Mouse (Mus musculus) embryonic facial prominence, embryonic 14.5 days (tissue): Measurements from ENCODE around the gene Tmem63a. TPM values are rescaled to one million over a fixed set of nuclear protein-coding genes. Genes with fewer than 3 reads are reported as not detected.

Source experiments
- ATAC-seq: fragments of 200-750 bp; cut with Nextera tagmentation; 2 replicates; pipeline ENCODE4 v1.8.0; 2017; ENCODE audit warnings: low read depth, moderate number of reproducible peaks, moderate TSS enrichment
- DNase-seq: peaks from one replicate; pipeline ENCODE4 v3.0.0-alpha.2; 2015; ENCODE audit warnings: low spot score
- H3K27ac ChIP-seq: fragments of 300-500 bp; sonication (generic); replicated peaks from 2 replicates; pipeline ENCODE4 v1.5.1; 2014; ENCODE audit warnings: low read depth, mild to moderate bottlenecking, low read length, moderate library complexity
- H3K27me3 ChIP-seq: fragments of 300-500 bp; sonication (generic); replicated peaks from 2 replicates; pipeline ENCODE4 v1.6.1; 2014; ENCODE audit warnings: low read length; ENCODE audit not compliant: control insufficient read depth, insufficient read depth
- H3K36me3 ChIP-seq: fragments of 300-500 bp; sonication (generic); 2 replicates; pipeline ENCODE4 v1.6.1; 2014; ENCODE audit warnings: low read length, mixed read lengths; ENCODE audit not compliant: control insufficient read depth, insufficient read depth
- H3K4me1 ChIP-seq: fragments of 300-500 bp; sonication (generic); 2 replicates; pipeline ENCODE4 v1.6.1; 2014; ENCODE audit warnings: antibody characterized with exemption, low read length; ENCODE audit not compliant: control insufficient read depth, insufficient read depth
- H3K4me2 ChIP-seq: fragments of 300-500 bp; sonication (generic); 2 replicates; pipeline ENCODE4 v1.6.1; 2014; ENCODE audit warnings: low read depth, mild to moderate bottlenecking, low read length, moderate library complexity, mixed read lengths
- H3K4me3 ChIP-seq: fragments of 300-500 bp; sonication (generic); 2 replicates; pipeline ENCODE4 v1.5.1; 2014; ENCODE audit warnings: low read depth, mild to moderate bottlenecking, low read length
- H3K9ac ChIP-seq: fragments of 300-500 bp; sonication (generic); 2 replicates; pipeline ENCODE4 v1.6.1; 2014; ENCODE audit warnings: low read depth, mild to moderate bottlenecking, low read length, moderate library complexity, mixed read lengths
- H3K9me3 ChIP-seq: fragments of 300-500 bp; sonication (generic); 2 replicates; pipeline ENCODE4 v1.6.1; 2016; ENCODE audit warnings: low read length; ENCODE audit not compliant: control insufficient read depth
- WGBS: fragments of 180-500 bp; shearing (Covaris S2); extraction: QIAGEN DNeasy Blood & Tissue Kit; methylation state at CpG from one replicate; pipeline ENCODE4 v1.1.7; 2014; 5-methylcytosine and 5-hydroxymethylcytosine counted together
- polyA plus RNA-seq: library from polyadenylated mRNA; unstranded; fragments of >200 nt; fragmentation: Nextera tagmentation; extraction: Ambion mirVana; gene quantifications from 2 replicates; pipeline ENCODE4 v1.2.1, GENCODE M21; 2014

The Tmem63a gene
- polyA plus RNA-seq, 1 experiment from 2014 or later = 13.2 TPM

DNA sequence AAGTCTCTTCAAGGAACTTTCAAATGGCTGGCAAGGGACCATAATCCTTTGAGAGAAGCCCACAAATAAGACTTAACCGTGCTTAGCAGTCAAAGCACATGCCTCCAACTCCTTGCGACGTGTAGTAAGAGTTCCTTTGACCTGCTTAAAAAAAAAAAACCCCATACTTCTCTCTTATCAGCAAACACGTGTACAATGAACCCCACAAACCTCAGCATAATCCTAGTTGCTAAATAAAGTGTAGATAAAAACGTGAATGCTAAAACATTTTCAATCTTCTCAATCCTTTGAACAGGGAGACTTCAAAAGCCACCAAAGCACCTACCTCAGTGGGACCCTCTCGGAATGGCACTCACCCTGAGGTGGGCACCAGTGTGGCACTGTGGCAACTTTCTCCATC is 71.3 kb downstream of the Tmem63a start:
- Histone ChIP-seq H3K4me3 (no peak overlapping the region), H3K27me3 (no peaks in the 10 kb centered on the region), H3K9ac (no peak overlapping the region), H3K36me3 (no peaks in the 10 kb centered on the region), H3K4me2 (no peak overlapping the region), H3K4me1 (peaks cover 22% of the 10 kb centered on the region), H3K9me3 (no peaks in the 10 kb centered on the region), H3K27ac (no peak overlapping the region)
- no peak for DNase-seq
- ATAC-seq = no peak
- 76% methylated on average over 6 of the region's 6 CpGs for WGBS

DNA sequence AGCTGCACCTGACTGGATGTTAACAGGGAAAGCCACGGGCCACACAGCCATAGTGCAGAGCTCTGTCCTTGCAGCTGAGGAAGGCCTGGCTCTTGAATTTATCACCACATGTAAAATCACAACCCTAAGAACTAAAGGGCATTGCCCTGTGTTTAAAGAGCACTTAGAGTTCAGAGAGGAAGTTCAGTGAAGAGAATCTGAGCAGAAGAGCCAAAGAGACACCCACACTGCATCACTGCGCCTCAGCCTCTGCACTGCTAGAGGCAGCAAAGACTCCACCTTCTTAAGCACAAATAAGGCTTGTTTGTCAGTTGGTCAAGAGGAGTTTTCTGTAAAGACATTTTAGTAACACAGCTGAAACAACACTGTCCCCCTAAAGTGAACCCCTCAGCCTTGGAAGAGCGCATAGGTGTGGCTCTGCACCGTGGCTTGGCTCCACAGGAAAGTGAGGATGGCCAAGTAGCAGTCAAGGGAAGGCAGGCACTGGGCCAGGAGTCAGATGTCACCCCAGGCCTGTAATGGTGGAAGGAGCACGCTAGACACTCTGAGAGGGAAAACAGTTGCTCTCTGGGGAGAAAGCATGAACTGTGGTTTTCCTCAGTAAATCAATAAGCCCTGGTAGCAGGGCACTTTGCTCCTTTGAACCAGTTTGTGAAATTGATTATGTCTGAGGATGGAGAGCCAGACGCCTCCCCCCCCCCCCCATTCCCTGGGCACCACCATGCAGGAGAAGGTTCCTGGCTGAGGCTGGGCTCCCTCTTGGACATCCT is 72.8 kb downstream of the Tmem63a start:
- Histone ChIP-seq H3K9me3 (no peaks in the 10 kb centered on the region), H3K27me3 (no peaks in the 10 kb centered on the region), H3K27ac (no peak overlapping the region; the same call in 1 of the 2 replicates), H3K36me3 (no peaks in the 10 kb centered on the region), H3K4me3 (no peak overlapping the region), H3K4me2 (no peak overlapping the region), H3K4me1 (peaks cover 22% of the 10 kb centered on the region), H3K9ac (no peak overlapping the region)
- no peak for DNase-seq
- 70% methylated on average over 6 of the region's 6 CpGs for WGBS
- no peak for ATAC-seq

DNA sequence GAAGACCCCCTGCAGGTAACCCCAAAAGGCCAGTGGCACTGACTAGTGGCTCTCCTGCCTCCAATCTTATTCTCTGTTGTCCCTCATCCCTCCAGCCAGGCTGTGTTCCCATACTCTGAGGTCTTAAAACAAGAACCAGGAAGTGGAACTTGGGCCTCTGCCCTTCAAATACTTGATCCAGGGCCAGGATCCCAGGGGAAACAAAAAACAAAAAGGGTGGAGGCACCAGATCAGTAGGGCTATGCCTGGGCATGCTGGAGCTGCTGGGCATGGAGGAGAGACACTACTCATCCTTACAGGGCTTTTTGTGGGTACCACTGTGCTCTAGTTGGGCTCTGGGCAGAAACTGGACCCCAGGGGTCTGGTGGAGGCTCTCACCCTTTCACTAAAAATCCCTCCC is 73.4 kb downstream of the Tmem63a start:
- no peaks in the 10 kb centered on the region for H3K36me3 ChIP-seq
- no peak overlapping the region for H3K9ac ChIP-seq
- DNase-seq = peak; percentile 56
- no peaks in the 10 kb centered on the region for H3K27me3 ChIP-seq
- peaks cover 22% of the 10 kb centered on the region for H3K4me1 ChIP-seq
- H3K4me3 ChIP-seq = no peak overlapping the region
- H3K4me2 ChIP-seq = no peak overlapping the region
- no peaks in the 10 kb centered on the region for H3K9me3 ChIP-seq
- peak; percentile 15; the same call in 1 of the 2 replicates for ATAC-seq
- H3K27ac ChIP-seq = 0 out of 2 replicates have a peak overlapping the region, but pooled peaks have one; percentile 58

DNA sequence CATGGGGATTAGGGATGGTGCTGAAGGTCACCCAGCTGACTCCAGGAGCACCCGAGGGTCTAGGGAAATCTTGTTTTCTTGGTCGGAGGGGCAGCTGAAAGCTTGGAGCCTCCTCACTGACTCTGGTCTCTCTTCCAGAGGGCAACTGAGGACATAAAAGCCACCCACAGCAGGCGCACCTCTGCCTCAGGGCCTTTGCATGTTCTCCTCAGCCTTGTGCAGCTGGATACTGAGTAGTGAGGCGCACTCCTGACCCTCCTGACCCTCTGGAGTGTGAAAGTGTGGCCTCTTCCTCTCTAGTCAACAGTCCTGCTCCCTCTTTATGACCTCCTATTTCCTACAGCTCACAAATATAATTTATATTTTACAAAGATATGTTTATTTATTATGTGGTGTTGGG is 73.9 kb downstream of the Tmem63a start:
- peak overlapping the region; percentile 96 for H3K4me2 ChIP-seq
- 0 out of 2 replicates have a peak overlapping the region, but pooled peaks have one; percentile 49 for H3K4me3 ChIP-seq

DNA sequence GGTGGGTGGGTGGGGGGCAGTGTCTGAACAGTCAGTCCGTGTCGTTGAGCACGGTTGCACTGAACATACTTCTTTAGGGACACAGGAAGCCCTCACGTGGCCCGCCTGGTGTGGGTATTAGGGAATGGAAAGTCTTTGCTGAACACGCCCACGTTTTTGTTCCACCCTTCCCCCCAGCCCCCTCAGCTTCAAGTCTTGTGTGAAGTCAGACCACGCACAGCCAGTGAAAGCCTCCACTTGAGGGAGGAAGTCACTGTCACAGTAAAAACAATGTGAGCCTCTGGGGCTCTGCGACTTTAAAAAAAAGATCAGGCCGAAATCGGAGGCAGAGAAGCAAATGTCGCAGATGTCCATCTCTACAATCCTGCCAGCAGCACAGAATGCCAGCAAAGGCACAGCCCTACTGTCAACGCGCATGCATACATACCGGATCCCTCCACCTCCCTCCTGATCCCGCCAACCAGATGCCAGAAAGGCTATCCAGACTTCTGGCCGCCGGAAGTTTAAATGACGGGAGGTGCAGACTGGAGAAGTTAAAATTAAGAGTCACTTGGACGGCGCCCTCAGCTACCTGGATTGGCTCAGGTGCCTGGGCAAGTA is 74.5 kb downstream of the Tmem63a start:
- peak overlapping the region; percentile 49 for H3K4me3 ChIP-seq
- under 1% methylated on average over 20 of the region's 21 CpGs for WGBS
- peak; percentile 87 for DNase-seq
- no peaks in the 10 kb centered on the region for H3K9me3 ChIP-seq
- H3K4me2 ChIP-seq = peak overlapping the region; percentile 96
- H3K4me1 ChIP-seq = peaks cover 22% of the 10 kb centered on the region
- no peaks in the 10 kb centered on the region for H3K36me3 ChIP-seq
- peak overlapping the region; percentile 63 for H3K9ac ChIP-seq
- H3K27ac ChIP-seq = peak overlapping the region; percentile 15
- peak; percentile 68 for ATAC-seq
- H3K27me3 ChIP-seq = no peaks in the 10 kb centered on the region

More for the DNA sequence above, 73.9 kb downstream of the Tmem63a start:
- ATAC-seq (no peak), DNase-seq (no peak)
- Histone ChIP-seq H3K9ac (no peak overlapping the region), H3K4me1 (peaks cover 22% of the 10 kb centered on the region), H3K27me3 (no peaks in the 10 kb centered on the region), H3K27ac (peak overlapping the region; percentile 58; the same call in 1 of the 2 replicates), H3K36me3 (no peaks in the 10 kb centered on the region), H3K9me3 (no peaks in the 10 kb centered on the region)
- 77% methylated on average over 4 of the region's 4 CpGs for WGBS

DNA sequence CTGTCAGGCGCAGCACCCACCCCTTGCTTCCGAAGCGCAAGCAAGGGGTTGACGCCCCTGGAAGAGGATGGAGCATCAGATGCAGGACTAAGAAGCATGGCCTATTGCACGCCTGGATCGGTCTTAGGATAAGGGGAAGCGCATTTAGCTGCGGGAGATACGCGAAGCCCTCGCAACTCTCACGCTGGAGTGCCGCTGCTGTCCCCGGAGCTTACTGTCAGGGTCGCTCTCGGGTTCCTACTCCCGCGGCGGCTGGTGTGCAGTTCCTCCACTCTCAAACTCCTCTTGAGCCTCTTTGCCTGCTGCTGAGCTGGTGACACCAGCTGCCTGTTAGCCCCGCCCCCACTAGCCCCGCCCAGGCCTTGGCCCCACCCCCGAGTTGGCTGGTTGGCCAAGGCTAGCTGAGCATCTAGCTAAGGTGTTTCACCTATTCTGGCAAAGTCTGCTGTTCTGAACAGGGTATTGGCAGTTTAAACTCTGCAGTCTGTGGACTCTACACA is 75.1 kb downstream of the Tmem63a start:
- ATAC-seq (peak; percentile 88), DNase-seq (peak; percentile 76)
- WGBS = 3% methylated on average over 10 of the region's 22 CpGs
- Histone ChIP-seq H3K9me3 (no peaks in the 10 kb centered on the region), H3K27ac (peak overlapping the region; percentile 15; the same call in 1 of the 2 replicates), H3K4me2 (peak overlapping the region; percentile 96), H3K36me3 (no peaks in the 10 kb centered on the region), H3K4me1 (peaks cover 22% of the 10 kb centered on the region), H3K4me3 (peak overlapping the region; percentile 49), H3K9ac (peak overlapping the region; percentile 63), H3K27me3 (no peaks in the 10 kb centered on the region)

DNA sequence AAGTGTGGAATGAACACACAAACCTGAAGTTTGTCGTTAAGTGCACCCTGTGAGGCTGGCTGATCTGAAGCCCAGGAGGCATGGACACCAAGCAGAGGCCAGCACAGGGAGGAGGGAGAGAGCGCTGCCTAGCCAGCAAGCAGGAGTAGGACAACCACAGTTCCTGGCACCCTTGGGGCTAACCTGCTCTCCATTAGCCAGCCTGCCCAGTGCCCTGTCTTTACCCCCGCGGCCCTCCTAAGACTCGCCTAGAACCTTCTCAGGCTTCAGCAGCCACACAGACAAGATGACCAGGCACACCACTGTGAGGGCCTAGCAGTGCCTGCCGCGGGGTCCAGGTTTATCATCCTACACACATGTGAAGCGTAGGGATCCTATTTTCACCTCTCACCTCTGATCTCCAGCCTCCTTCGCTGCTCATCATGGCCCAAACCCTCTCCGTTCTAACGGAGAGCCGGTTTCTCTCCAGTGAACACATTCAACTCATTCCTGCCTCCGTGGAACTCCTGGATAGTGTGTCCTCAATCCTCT is 75.8 kb downstream of the Tmem63a start:
- DNase-seq (no peak), ATAC-seq (no peak)
- WGBS = 73% methylated on average over 13 of the region's 13 CpGs
- H3K27ac ChIP-seq = no peak overlapping the region
- no peaks in the 10 kb centered on the region for H3K27me3 ChIP-seq
- peaks cover 22% of the 10 kb centered on the region for H3K4me1 ChIP-seq
- no peak overlapping the region for H3K9ac ChIP-seq
- H3K4me3 ChIP-seq = no peak overlapping the region
- H3K4me2 ChIP-seq = peak overlapping the region; percentile 96; the same call in 1 of the 2 replicates
- H3K36me3 ChIP-seq = no peaks in the 10 kb centered on the region
- H3K9me3 ChIP-seq = no peaks in the 10 kb centered on the region

DNA sequence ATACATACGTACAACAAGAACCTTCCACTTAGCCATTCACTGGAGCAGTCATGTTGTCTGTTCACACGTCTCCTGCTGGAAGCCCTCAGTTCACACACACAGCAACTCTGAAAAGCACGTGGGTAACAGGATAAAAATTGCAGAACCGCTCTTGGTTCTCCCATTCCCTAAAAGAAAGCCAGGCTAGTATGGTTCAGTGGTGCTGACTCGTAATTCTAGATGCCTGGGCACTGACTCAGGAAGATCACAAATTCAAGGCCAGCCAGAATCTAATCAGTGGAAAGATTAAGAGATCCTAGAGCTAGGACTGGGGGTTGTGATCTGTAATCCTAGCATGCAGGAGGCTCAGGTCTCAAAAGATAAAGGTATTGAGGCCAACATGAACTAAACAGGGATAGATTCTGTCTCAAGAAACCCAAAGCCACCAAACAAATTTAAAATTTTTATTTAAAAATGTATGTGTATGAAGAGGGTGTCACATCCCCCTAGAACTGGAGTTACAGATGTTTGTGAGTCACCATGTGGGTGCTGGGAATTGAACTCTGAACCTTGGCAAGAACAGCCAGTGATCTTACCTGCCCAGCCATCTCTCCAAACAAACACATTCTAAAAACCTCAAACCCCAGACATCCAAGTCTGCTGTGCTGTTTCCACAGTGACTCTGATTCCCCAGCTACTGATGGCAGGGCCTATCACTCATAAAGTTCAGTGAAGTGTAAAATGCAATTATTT is 78.8 kb downstream of the Tmem63a start, which contains the start of gene Ephx1:
Gene Ephx1 (minus strand): TSS at position 149 of the 732 bp plus-strand sequence.
- H3K9me3 ChIP-seq = no peaks in the 10 kb centered on the region
- H3K9ac ChIP-seq = no peak within 1 kb of the TSS
- H3K36me3 ChIP-seq = no peaks in the 10 kb centered on the region
- DNase-seq (no peak), ATAC-seq (no peak)
- 51% methylated on average over 5 of the region's 5 CpGs for WGBS
- no peak within 1 kb of the TSS for H3K27ac ChIP-seq
- H3K4me2 ChIP-seq = no peak within 1 kb of the TSS
- H3K4me3 ChIP-seq = no peak within 1 kb of the TSS
- H3K27me3 ChIP-seq = no peaks in the 10 kb centered on the region
- peaks cover 11% of the 10 kb centered on the region for H3K4me1 ChIP-seq
